Mouse (Mus musculus) kidney, postnatal 0 days (tissue): Measurements from ENCODE around the gene Kdelc2. TPM values are rescaled to one million over a fixed set of nuclear protein-coding genes. Genes with fewer than 3 reads are reported as not detected.

ENCODE experiments used
- ATAC-seq: fragments of 200-750 bp; cut with Nextera tagmentation; replicated peaks from 2 replicates; pipeline ENCODE4 v1.8.0; 2017; ENCODE audit warnings: low read depth, moderate number of reproducible peaks, moderate TSS enrichment, moderate library complexity; ENCODE audit not compliant: low FRiP score
- DNase-seq: peaks from one replicate; pipeline ENCODE4 v3.0.0-alpha.2; 2016; ENCODE audit warnings: low spot score
- H3K27ac ChIP-seq: fragments of 300-500 bp; sonication (generic); 2 replicates; pipeline ENCODE4 v1.5.1; 2014; ENCODE audit warnings: mild to moderate bottlenecking
- H3K27me3 ChIP-seq: fragments of 300-500 bp; sonication (generic); 2 replicates; pipeline ENCODE4 v1.6.1; 2014; ENCODE audit warnings: low read length, mixed read lengths; ENCODE audit not compliant: insufficient read depth
- H3K36me3 ChIP-seq: fragments of 300-500 bp; sonication (generic); 2 replicates; pipeline ENCODE4 v1.6.1; 2014; ENCODE audit warnings: low read length, mixed read lengths; ENCODE audit not compliant: insufficient read depth
- H3K4me1 ChIP-seq: fragments of 300-500 bp; sonication (generic); replicated peaks from 2 replicates; pipeline ENCODE4 v1.6.1; 2014; ENCODE audit warnings: antibody characterized with exemption, low read length, mixed read lengths; ENCODE audit not compliant: insufficient read depth
- H3K4me2 ChIP-seq: fragments of 300-500 bp; sonication (generic); 2 replicates; pipeline ENCODE4 v1.6.1; 2014; ENCODE audit warnings: mild to moderate bottlenecking, low read length, moderate library complexity, mixed read lengths
- H3K4me3 ChIP-seq: fragments of 300-500 bp; sonication (generic); replicated peaks from 2 replicates; pipeline ENCODE4 v1.5.1; 2014; ENCODE audit warnings: low read depth, low read length
- H3K9ac ChIP-seq: fragments of 300-500 bp; sonication (generic); 2 replicates; pipeline ENCODE4 v1.6.1; 2014; ENCODE audit warnings: low read depth, low read length
- H3K9me3 ChIP-seq: fragments of 300-500 bp; sonication (generic); replicated peaks from 2 replicates; pipeline ENCODE4 v1.6.1; 2016; ENCODE audit warnings: low read length, inconsistent platforms, mixed read lengths
- CTCF ChIP-seq: IDR thresholded peaks from 2 replicates; pipeline ENCODE4 v1.5.1; 2016; ENCODE audit warnings: antibody characterized with exemption, low read depth, mild to moderate bottlenecking, moderate library complexity
- WGBS: fragments of 180-500 bp; shearing (Covaris S2); extraction: QIAGEN DNeasy Blood & Tissue Kit; methylation state at CpG from one replicate; pipeline ENCODE4 v1.1.7; 2014; 5-methylcytosine and 5-hydroxymethylcytosine counted together
- polyA plus RNA-seq: library from polyadenylated mRNA; unstranded; fragments of >200 nt; fragmentation: Nextera tagmentation; extraction: Ambion mirVana; gene quantifications from 2 replicates; pipeline ENCODE4 v1.2.1, GENCODE M21; 2015

The Kdelc2 gene
- polyA plus RNA-seq, 1 experiment from 2014 or later = 28.6 TPM

DNA sequence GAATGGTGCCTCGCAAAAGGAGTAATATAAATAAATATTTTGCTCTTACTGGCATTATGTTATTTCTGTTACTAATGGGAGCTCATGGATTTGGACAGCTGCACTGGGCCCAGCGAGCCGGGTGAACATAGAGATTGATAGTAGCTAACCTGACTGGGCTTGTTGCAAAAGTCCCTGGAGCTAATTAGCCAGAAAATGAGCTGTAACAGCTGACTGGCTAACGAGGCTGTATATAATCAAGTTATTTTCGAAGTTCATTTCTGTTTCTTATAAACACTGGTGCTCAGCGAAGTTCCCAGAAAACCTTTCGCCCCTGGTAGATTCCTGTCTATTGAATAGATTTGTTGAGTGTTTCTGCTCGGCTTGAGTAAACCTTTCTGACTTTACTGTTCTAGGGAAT lies 19.2 kb downstream of the Kdelc2 start:
- H3K9me3 ChIP-seq = no peaks in the 10 kb centered on the region
- 28% methylated on average over 8 of the region's 8 CpGs for WGBS
- peak overlapping the region; percentile 40 for H3K4me2 ChIP-seq
- ATAC-seq (no peak), DNase-seq (peak; percentile 57)
- H3K4me1 ChIP-seq = peaks cover 13% of the 10 kb centered on the region; the same call in 1 of the 2 replicates
- no peak overlapping the region for H3K4me3 ChIP-seq
- no peaks in the 10 kb centered on the region for H3K36me3 ChIP-seq
- no peaks in the 10 kb centered on the region for H3K27me3 ChIP-seq
- no peak overlapping the region for H3K9ac ChIP-seq
- TF ChIP-seq CTCF = no peak
- peak overlapping the region; percentile 82 for H3K27ac ChIP-seq

DNA sequence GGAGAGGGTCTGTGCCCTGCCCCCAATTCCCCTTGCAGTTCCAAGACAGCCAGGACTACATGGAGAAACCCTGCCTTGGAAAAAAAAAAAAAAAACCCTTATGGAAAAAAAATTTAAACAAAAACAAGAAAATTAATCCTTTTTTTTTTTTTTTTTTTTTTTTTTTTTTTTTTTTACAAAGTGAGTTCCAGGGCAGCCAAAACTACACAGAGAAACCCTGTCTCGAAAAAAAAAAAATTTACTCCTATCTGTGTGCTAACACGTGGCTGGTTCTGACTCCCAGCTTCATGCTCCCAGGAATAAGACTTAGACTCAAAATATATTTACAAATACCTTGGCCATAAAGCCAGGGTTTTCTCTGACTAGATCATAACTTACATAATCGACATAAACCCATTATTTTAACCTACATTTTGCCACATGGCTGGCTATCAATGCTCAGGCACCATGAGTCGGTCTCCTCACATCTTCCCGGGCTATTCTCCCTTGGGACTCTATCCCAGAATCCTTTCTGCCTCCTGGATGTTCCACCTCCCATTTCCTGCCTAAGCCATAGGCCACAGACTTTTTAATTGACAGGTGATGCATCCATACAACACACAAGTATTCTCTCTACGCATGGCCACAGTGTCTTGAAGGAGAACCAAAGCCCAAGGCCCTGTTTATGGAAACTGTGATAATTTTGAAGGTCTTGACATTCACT lies 20.4 kb downstream of the Kdelc2 start:
- no peaks in the 10 kb centered on the region for H3K36me3 ChIP-seq
- H3K4me3 ChIP-seq = no peak overlapping the region
- no peak overlapping the region for H3K9ac ChIP-seq
- ATAC-seq = no peak
- TF ChIP-seq CTCF = no peak
- DNase-seq = no peak
- 81% methylated on average over 6 of the region's 6 CpGs for WGBS
- H3K27ac ChIP-seq = 0 out of 2 replicates have a peak overlapping the region, but pooled peaks have one; percentile 82
- H3K27me3 ChIP-seq = no peaks in the 10 kb centered on the region
- H3K4me2 ChIP-seq = no peak overlapping the region; the same call in 1 of the 2 replicates
- H3K4me1 ChIP-seq = peaks cover 13% of the 10 kb centered on the region; the same call in 1 of the 2 replicates
- no peaks in the 10 kb centered on the region for H3K9me3 ChIP-seq

DNA sequence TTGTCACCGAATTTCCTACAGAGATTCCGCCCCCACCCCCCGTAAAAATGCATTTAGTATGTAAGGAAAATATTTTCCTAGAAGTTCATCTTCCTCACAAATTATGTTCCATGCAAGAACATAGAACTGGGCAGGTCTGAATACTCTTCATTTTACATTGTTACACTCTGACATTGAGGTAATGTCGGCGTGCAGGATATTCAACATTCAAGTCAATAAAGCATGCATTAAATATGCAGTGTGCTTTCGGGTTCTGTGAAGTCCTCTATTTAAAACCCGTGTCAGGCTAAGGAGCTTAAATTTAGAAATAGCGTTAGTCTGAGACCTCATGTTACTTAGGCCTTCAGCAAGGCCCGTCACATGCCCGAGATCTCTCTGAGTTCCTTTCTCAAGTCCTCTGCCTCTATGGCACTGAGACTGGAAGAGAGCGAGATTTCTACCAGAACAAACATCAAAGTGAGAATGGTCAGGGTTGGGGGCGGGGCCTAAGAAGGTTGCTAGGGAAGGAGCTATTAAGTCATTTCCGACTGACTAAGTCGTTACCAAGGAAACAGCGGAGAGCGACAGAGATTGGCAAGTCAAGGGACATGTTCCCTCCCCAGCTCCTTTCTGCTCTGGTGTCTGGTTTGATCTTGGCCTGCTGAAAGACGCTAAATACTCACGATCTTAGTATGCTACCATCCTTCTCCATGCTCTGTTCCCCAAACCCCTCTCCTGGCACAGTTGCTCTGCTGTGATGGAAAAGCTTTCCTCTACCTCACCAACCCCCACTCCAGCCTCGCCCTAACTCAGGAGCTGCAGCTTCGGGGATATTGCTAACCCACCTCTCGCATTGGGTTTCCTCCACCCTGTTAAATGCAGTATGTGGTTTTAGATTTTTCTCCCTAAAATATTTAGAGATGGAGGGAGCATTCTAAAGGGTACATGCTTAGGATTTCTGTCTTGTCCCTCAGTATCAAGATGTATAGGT lies 21.2 kb downstream of the Kdelc2 start:
- DNase-seq = peak; percentile 96
- H3K27ac ChIP-seq = peak overlapping the region; percentile 60
- peak overlapping the region; percentile 53 for H3K9ac ChIP-seq
- H3K4me3 ChIP-seq = peak overlapping the region; percentile 32
- no peaks in the 10 kb centered on the region for H3K36me3 ChIP-seq
- H3K4me2 ChIP-seq = peak overlapping the region; percentile 64
- H3K9me3 ChIP-seq = no peaks in the 10 kb centered on the region
- peaks cover 13% of the 10 kb centered on the region; the same call in 1 of the 2 replicates for H3K4me1 ChIP-seq
- no peaks in the 10 kb centered on the region for H3K27me3 ChIP-seq
- 23% methylated on average over 21 of the region's 21 CpGs for WGBS
- TF ChIP-seq CTCF = no peak
- peak; percentile 81 for ATAC-seq

GRCm38 (mm10) chr9:53408548-53408947 lies 24.7 kb downstream of the Kdelc2 start:
- TF ChIP-seq CTCF = no peak
- H3K9me3 ChIP-seq = no peaks in the 10 kb centered on the region
- H3K9ac ChIP-seq = no peak overlapping the region
- no peaks in the 10 kb centered on the region for H3K27me3 ChIP-seq
- DNase-seq = no peak
- H3K4me1 ChIP-seq = no peaks in the 10 kb centered on the region
- H3K4me2 ChIP-seq = no peak overlapping the region
- no peak overlapping the region for H3K4me3 ChIP-seq
- ATAC-seq = no peak
- H3K27ac ChIP-seq = no peak overlapping the region
- 53% methylated on average over 4 of the region's 4 CpGs for WGBS
- no peaks in the 10 kb centered on the region for H3K36me3 ChIP-seq

DNA sequence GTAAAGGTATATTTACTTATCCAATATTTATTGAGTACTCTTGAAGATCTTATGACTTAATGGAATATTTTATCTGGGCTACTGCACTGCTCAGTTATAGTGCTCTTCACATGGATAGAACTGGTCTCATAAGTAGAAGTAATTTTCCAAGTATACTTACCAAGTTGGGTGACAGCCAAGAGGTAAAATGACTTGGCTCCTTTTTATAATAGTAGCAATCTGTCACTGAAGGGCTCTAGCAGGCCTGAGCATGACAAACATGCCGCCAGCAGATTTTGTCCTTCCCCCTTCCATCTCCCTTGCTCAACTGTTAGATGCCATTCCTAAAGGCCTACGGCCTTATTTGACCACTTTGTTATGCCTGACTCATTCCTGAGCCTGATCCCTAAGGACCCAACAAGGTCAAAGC lies 25.1 kb downstream of the Kdelc2 start:
- Histone ChIP-seq H3K27ac (no peak overlapping the region), H3K4me2 (no peak overlapping the region), H3K9ac (no peak overlapping the region), H3K4me3 (no peak overlapping the region), H3K27me3 (no peaks in the 10 kb centered on the region), H3K9me3 (no peaks in the 10 kb centered on the region), H3K36me3 (no peaks in the 10 kb centered on the region), H3K4me1 (no peaks in the 10 kb centered on the region)
- WGBS = 62% methylated on average over 2 of the region's 2 CpGs
- no peak for ATAC-seq
- no peak for DNase-seq
- TF ChIP-seq CTCF = no peak

DNA sequence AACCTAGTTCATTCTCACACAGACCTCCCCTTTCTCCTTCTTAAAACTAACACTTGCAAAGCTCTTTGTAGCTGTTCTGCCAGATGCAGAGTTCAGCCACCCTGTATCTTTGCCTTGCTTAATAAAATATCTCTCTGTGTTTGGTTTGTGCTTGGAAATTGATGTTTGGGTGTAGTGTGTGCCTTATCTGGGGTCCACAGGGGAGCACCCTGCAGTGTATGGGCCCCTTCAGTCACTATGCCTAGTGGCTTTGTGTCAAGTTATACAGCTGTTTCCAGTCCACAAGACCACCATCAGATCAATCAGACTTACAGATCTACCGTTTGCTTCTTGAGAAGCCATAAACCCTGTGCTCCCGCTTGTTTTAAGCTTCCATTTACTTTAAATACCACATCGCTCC lies 25.6 kb downstream of the Kdelc2 start:
- no peak overlapping the region for H3K4me3 ChIP-seq
- 67% methylated on average over 3 of the region's 3 CpGs for WGBS
- no peak overlapping the region for H3K9ac ChIP-seq
- H3K4me1 ChIP-seq = no peaks in the 10 kb centered on the region
- no peaks in the 10 kb centered on the region for H3K36me3 ChIP-seq
- H3K4me2 ChIP-seq = no peak overlapping the region
- no peak for DNase-seq
- no peaks in the 10 kb centered on the region for H3K9me3 ChIP-seq
- H3K27ac ChIP-seq = no peak overlapping the region
- no peak for ATAC-seq
- H3K27me3 ChIP-seq = no peaks in the 10 kb centered on the region
- TF ChIP-seq CTCF = no peak
